Mouse (Mus musculus) brown adipose tissue, adult 24 weeks (tissue): ENCODE data around the gene Plekha8. TPM values are rescaled to one million over a fixed set of nuclear protein-coding genes. Genes with fewer than 3 reads are reported as not detected.

Experiments
- H3K27ac ChIP-seq: fragments of 200-500 bp; replicated peaks from 2 replicates; pipeline ENCODE4 v1.5.1; 2012; ENCODE audit warnings: low read depth, mild to moderate bottlenecking, low read length
- H3K4me1 ChIP-seq: fragments of 200-500 bp; 2 replicates; pipeline ENCODE4 v1.6.1; 2012; ENCODE audit warnings: low read length, mixed read lengths; ENCODE audit not compliant: control insufficient read depth, insufficient read depth, insufficient read length
- H3K4me3 ChIP-seq: fragments of 200-500 bp; 2 replicates; pipeline ENCODE4 v1.5.1; 2012; ENCODE audit warnings: low read depth, mild to moderate bottlenecking, low read length, moderate library complexity; ENCODE audit not compliant: insufficient read depth
- polyA plus RNA-seq: library from polyadenylated mRNA; stranded (reverse); fragments of >200 nt; gene quantifications from 2 replicates; pipeline ENCODE4 v1.2.4, GENCODE M21; 2012; ENCODE audit not compliant: missing spikeins, insufficient read depth, insufficient read length

Gene Plekha8
- polyA plus RNA-seq, 1 experiment, result 8.2 TPM

DNA sequence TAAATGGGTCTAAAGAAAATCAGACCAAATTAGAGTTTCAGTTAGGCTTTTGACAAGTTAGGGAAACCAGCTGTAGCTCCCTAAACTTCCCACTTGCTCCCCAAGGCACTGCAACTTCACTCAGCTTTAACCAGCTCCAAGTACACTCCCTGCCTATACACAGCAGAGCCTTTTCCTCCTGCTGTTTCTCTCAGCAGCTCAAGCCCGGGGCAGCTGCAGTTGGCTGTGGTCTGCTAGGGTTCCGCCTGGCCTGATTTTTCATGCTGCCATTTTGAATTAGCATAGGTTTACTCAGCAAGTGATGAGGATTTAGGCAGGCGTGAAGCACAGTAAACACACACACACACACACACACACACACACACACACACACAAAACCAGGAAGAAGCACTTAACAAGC is 29.9 kb upstream of the Plekha8 start:
- no peak overlapping the region for H3K27ac ChIP-seq
- H3K4me1 ChIP-seq, result no peaks in the 10 kb centered on the region; the same call in 1 of the 2 replicates
- H3K4me3 ChIP-seq, result no peak overlapping the region

DNA sequence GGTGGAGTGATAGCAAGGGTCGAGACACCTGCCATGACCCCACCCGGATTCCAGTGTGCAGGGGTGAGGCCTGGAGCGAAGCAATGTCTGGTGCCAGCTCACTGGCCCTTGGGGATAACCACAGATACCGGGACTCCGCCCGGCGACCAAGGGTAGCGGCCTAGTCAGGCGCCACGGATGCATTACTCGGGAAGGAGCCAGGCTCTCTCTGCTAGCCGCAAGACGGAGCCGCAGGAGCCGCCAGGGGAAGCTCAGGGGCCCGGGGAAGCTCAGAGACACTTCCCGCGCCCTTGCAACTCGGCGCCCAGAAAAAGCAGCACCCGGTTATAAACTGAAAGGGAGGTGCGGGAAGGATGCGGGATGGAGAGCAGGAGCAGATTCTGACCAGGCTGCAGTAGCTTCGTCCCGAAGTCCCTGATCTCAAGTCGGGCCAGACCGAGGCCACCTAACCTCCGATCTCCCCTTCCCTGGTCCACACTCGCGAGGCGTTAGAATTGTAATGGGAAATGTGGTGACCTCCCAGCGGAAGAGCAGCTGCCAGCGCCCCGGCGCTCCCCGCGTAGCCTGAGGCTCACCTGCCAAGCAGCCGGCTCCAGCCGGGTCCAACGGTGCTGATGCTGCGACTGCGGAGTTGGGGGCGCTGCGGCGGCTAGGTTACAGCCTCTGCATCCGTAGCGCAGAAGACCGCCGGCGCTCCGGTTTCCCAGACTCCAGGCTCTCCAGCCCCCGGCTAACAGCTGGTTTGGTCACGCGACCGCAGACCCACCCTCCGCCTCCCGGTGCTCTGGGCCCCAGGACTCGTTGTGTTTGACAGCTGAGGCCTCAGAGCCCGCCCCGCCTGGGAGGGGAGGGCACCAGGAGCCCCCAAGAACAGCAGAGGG is 29.0 kb upstream of the Plekha8 start, which contains the start of gene Scrn1:
Gene Scrn1 (minus strand): TSS at position 825 of the 881 bp plus-strand sequence.
- no peaks in the 10 kb centered on the region; the same call in 1 of the 2 replicates for H3K4me1 ChIP-seq
- peak within 1 kb of the TSS; percentile 59 for H3K4me3 ChIP-seq
- H3K27ac ChIP-seq, result no peak within 1 kb of the TSS

DNA sequence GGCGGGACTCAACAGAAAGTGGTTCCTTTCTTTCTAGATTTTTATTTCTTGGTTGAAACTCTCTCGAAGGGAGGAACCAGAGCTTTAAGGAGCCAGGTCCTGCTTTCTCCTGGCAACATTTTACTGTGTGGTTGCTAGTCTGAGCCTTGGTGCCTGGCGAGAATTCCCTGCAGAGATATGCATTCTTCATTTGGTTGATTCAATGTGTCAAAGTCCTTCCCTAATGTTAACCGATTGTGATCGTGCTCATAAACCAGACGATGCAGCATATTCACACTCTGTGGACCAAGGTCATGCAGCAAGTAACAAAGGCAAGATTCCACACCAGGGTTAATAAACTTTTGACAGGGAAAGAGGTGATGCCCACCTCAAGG is 28.4 kb upstream of the Plekha8 start:
- Histone ChIP-seq H3K27ac (no peak overlapping the region), H3K4me3 (peak overlapping the region; percentile 59), H3K4me1 (no peaks in the 10 kb centered on the region; the same call in 1 of the 2 replicates)

DNA sequence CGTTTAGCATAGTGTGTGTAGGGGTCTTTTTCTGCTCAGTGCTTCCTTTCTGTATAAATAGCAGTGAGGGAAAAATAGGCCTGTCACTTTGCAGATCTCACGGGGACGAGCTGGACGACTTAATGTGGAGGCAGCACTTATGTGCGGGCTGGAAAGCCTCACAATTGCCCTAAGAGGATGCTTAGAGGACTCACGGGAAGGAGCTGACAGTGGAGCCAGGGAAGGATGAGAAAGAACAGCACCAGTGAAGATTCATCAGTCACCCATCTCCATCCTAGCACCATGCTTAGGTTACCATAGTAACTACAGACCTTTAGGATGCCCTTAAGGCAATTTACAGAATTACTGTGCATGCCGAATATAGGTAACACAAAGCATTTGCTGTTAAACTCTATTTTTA is 25.1 kb upstream of the Plekha8 start:
- Histone ChIP-seq H3K4me3 (no peak overlapping the region), H3K27ac (no peak overlapping the region), H3K4me1 (no peaks in the 10 kb centered on the region; the same call in 1 of the 2 replicates)

DNA sequence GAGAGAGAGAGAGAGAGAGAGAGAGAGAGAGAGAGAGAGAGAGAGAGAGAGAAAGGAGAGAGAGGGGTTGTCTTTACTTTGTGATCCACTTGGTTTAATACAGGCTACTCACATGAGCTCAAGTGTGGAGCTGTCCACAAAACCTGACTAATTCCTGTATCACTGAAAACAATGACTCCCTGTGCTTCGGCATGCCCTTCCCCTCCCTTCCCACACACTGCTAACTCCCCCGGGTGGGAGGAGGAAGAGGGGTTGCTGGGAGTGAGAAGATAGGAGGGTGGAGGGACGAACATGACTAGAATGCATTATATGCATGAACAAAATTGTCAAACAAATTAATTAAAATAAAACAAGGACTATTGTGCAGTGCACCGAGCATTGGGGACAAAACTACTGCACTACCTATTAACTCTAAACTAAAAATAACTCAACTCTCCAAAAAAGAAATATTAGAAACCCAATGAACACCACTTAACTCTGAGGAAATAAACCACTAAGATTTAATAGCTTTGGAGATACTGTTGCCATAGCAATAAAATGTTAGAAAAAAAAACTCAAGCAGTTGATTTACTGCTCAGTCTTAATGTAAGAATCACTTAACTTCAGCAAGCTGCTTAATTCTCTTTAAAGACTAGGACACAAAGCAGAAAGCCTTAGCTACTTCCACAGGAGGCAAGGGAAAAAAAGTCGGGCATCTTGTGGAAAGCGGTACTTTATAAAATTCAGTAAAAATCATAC is 21.5 kb upstream of the Plekha8 start:
- Histone ChIP-seq H3K4me1 (no peaks in the 10 kb centered on the region), H3K4me3 (no peak overlapping the region)

DNA sequence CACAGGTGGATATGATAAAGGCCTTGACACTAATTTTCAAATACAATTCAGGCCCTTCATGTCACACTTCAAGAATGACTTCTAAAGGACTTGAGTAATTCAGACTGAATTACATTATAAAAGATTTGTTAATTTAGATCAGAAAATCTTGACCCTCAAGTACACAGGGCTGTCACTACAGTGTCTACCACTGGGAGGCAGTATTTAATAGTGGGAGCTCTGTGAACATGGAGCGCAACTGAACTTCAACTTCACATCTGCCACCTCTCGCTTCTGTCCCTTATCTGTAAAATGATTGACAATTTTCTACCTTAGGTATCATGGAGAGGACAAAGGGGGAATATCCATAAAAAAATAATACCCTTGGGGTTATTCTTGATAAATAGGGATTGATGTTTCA is 8.7 kb upstream of the Plekha8 start:
- H3K27ac ChIP-seq, result no peak overlapping the region
- H3K4me1 ChIP-seq, result no peaks in the 10 kb centered on the region
- no peak overlapping the region for H3K4me3 ChIP-seq

More for the DNA sequence above, 21.5 kb upstream of the Plekha8 start:
- H3K27ac ChIP-seq, result no peak overlapping the region

DNA sequence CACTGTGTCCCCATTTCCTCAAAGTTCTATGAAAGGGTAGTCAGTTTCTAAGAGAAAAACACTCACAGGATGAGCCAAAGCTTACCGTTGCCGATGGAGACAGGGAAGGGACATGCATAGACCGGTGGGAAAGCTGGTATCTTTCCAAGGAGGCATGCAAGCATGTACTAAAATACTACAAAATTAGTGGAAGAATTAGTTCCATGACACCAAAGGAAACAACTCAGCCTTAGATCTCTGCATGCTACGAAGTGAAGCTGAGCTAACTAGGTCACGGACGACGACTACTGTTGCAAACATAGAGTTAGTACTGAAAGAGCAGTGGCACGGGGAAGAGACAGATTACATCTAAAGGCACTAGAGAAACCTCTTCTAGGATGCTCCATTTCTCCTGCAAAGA is 8.0 kb upstream of the Plekha8 start:
- Histone ChIP-seq H3K4me3 (no peak overlapping the region), H3K4me1 (peaks cover 6% of the 10 kb centered on the region; the same call in 1 of the 2 replicates), H3K27ac (no peak overlapping the region)

DNA sequence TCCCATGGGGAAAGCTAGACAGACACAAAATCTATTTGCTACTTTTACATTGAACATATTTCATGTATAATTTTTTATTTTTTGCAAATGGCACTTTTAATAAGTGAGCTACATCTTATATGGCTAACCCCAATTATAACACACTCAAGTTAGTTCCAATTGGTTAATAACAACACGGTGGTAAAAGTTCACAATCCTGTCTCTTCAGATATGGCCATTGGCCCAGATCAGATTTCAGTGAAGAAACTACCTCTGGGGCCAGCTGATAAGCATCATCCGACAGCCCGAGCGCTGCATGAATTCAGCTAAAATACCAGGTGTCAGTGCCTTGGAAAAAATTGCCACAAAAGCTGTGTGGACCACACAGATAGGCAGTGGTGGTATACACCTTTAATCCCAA is 7.2 kb upstream of the Plekha8 start:
- Histone ChIP-seq H3K27ac (no peak overlapping the region), H3K4me1 (peaks cover 7% of the 10 kb centered on the region; the same call in 1 of the 2 replicates), H3K4me3 (no peak overlapping the region)

DNA sequence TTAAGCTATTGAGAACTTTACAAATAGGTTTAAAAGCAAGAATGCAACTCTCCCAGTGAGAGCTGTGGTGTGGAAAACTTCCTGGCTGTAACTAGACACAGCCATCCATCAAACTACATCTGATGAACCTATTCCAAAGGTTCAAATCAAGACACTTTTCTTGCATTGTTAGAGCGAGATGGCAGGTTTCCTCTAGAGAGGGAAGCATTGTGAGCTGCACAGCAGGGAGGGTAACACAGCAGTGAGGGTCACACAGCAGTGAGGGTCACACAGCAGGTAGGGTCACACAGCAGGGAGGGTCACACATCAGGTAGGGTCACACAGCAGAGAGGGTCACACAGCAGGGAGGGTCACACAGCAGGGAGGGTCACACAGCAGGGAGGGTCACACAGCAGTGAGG is 6.7 kb upstream of the Plekha8 start:
- Histone ChIP-seq H3K27ac (no peak overlapping the region), H3K4me1 (peaks cover 7% of the 10 kb centered on the region; the same call in 1 of the 2 replicates), H3K4me3 (no peak overlapping the region)

DNA sequence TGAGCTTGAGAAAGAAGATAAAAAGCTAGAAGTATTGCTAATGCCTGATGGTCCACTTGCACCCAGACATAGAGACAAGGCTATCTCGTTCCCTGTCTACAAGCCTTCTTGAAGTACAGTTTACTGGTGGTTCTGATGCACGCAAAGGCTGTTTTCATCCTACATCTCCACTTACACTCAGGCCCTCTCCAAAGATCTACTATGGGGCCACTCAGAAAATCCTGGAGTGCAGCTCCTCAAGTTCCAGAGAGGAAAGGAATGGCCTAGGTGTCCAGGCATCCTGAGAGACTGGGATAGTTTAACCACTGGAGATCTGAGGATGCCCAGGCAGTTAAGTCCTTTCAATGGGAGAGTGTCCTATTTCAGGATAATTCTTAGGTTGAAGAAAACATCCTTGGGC is 4.2 kb upstream of the Plekha8 start:
- Histone ChIP-seq H3K4me1 (peaks cover 7% of the 10 kb centered on the region; the same call in 1 of the 2 replicates), H3K4me3 (no peak overlapping the region)

DNA sequence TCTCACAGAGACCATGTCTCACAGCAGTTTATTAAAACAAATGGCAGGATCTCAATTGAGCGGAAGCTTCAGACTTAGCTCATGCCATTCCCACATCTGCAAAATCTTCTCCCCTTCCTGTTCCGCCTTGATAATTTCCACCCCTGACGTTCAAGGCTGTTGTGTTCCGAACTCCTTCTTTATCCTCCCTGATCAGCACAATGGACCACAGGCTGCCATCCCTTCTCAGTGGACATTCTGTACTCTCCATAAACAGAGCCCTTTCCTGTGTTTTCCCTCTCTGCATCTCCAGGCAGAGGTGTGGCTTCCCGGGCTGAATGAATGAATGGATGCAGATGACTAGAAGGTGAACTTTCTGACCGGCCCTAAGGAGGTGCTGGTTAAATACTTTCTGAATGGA is 3.1 kb upstream of the Plekha8 start:
- Histone ChIP-seq H3K4me3 (0 out of 2 replicates have a peak overlapping the region, but pooled peaks have one; percentile 6), H3K27ac (no peak overlapping the region), H3K4me1 (peaks cover 7% of the 10 kb centered on the region; the same call in 1 of the 2 replicates)

More for the DNA sequence above, 4.2 kb upstream of the Plekha8 start:
- no peak overlapping the region for H3K27ac ChIP-seq

DNA sequence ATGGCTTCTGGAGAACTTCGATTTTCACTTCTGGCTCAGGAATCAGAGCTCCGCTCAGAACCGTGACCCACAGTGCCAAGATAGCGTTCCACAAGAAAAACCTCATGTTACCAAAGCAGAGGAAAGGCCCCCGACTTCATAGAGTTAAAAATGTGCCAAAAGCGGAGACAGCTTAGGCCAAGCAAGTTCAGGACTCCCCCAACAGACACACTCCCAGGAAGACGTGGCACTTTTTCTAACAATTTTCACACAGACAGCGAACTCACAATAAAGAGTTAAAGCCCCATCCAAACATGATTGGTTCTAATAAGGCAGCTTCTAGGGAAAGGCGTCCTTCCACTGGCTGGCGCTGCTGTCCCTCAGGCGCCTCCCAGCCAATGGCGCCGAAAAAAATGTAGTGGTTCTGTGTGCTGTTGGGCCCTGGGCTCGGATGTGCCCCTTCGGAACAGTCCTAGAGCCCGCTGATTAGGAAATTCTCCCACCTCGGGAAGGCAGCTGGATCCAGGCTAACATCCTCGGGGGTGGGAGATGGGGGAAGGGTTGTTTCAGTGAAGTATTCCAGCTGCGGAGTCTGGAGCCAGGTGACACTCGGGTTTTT is 1.9 kb upstream of the Plekha8 start:
- Histone ChIP-seq H3K4me1 (peaks cover 7% of the 10 kb centered on the region; the same call in 1 of the 2 replicates), H3K27ac (peak overlapping the region; percentile 82), H3K4me3 (peak overlapping the region; percentile 91)

DNA sequence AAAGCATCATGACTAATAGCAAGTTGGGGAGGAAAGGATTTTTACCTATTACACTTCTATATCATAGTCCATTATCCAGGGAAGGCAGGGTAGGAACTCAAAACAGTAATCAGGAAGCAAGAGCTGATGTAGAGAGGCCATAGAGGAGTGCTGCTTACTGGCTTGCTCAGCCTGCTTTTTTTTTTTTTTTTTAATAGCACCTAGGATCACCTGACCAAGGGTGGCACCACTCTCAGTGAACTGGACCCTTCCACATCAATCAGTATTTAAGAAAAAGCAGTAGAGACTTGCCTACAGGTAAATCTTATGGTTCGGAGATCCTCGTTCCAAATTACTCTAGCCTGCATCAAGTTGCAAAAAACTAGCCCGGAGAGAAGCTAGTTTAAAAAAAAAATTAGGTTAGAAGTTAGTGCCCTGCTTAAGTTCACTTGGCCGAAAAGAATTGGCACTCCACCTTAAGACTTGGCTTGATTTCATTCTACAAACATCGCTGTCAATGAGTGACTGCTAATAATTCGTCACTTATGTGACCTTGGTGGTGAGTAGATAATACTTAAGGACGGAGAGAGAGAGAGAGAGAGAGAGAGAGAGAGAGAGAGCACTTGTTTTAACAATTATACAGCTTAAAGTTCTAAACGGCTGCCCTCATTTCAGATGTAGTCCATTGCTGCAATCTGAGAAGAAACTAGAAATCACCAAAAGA is 994 bp upstream of the Plekha8 start:
- Histone ChIP-seq H3K27ac (0 out of 2 replicates have a peak overlapping the region, but pooled peaks have one; percentile 20), H3K4me1 (peaks cover 7% of the 10 kb centered on the region; the same call in 1 of the 2 replicates), H3K4me3 (peak overlapping the region; percentile 33)

DNA sequence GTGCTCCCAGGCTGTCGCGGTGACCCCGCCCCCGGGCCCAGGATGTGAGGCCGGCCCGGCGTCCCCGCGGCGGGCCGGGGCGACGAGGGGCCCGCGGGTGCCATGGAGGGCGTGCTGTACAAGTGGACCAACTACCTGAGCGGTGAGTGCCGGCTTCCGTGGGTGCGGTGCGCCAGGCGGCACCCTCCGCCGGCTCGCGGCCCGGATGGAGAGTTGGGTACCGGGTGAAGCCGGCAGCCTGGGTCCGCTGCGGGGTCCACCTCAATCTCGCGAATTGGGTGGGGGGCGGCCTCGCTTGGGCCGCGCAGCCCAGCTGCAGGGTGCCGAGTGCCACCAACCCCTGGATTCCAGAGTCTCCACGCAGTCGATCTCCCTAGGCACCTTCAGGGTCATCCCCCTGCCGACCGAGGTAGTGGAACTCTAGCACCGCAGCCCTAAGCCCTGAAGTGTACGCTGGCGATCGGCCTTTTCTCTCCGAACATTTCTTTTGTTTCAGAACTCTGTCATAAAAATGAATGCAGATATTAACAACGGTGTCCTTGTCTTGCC is 493 bp downstream of the Plekha8 start:
- H3K4me3 ChIP-seq, result peak overlapping the region; percentile 88
- peaks cover 7% of the 10 kb centered on the region; the same call in 1 of the 2 replicates for H3K4me1 ChIP-seq
- peak overlapping the region; percentile 16 for H3K27ac ChIP-seq
